Mouse (Mus musculus): Measurements from ENCODE around the gene Mllt1.

Mllt1 gene

DNA sequence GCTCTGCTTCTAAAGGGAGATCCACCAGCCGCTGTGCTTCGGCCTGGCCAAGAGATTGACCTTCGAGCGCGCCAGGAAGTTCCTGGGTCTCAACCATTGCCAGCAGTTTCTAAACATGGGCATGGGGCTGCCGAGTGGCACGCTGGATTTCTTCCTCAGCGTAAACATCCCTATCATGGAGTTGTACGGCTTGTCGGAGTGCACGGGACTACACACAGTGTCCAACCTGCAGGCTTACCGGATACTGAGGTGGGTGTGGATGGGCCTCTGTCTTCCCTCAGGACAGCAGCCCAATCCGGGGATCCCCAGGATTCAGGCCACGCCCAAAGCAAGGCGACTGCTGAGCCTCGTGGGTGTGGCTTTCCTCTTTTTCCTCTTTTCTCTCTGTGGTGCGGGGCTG, 51.6 kb downstream of the Mllt1 start:
- DNase-seq (ENCODE audit: low spot score in 2 of 2), result no peak

GRCm38 (mm10) chr17:56877426-56877825, 57.8 kb downstream of the Mllt1 start:
- DNase-seq (ENCODE audit: low spot score in 2 of 2), result no peak

- DNase-seq (ENCODE audit: low spot score in 2 of 2), result no peak
Observed at GRCm38 (mm10) chr17:56876981-56877380, 58.2 kb downstream of the Mllt1 start.

DNA sequence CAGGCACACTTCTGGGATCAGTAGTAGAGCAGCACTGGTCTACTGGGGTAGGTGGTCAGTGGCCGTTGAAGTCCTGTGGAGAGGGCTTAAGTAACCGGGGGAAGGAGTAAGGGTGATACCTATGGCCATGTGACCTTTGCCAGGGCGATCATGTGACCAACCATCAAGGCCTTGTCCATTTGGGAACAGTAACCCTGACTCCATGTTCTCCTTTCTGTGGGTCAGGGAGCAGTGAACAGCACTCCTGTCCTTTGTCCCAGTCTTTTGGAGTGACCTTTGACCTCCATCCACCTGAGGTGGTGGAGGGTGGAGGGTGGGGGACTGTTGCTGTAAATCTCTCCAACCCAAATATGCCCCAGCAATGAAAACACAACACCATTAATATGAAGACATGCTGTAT, 58.8 kb downstream of the Mllt1 start:
- no peak for DNase-seq (ENCODE audit: low spot score in 2 of 2)

DNA sequence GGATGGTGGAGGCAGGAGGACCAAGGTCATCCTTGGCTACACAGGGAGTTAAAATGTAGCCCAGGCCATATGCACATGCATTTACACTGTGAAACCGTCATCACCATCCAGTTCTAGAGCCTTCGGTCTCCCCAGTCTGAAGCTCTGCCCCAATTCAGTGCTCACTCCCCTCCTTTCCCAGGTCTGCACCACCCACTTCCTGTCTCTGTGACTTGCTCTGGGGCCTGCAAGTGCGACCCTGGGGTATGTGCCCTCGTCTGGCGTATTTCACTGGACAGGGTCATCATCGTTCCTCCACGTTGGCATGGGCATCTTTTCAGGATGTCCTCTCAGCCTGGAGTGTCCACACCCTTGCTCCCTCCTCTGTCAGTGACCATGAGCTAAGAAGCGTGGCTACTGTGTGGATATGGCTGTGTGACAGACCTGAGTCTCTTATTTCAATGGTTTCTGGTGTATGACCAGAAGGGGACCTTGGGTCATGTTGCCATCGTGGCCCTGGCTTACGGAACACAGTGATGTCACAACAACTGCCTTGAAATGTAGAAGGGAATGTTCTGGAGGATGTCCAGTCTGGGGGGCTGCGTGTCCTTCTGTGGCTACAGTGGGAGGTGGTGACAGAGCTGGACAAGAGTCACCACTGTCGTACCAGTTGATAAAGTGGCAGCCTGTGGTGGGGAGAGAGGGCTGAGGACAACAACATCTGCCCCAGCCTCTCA, 60.1 kb downstream of the Mllt1 start, which contains the start of gene 1700061G19Rik:
1700061G19Rik (plus strand) TSS at position 542 of the 716 bp plus-strand sequence.
- DNase-seq (ENCODE audit: low spot score in 2 of 2), result no peak

GRCm38 (mm10) chr17:56874237-56874636, 61.0 kb downstream of the Mllt1 start, which contains the start of gene Acsbg2:
TSS of gene Acsbg2 (minus strand) at chr17:56874447.
- no peak for DNase-seq (ENCODE audit: low spot score in 2 of 2)

DNA sequence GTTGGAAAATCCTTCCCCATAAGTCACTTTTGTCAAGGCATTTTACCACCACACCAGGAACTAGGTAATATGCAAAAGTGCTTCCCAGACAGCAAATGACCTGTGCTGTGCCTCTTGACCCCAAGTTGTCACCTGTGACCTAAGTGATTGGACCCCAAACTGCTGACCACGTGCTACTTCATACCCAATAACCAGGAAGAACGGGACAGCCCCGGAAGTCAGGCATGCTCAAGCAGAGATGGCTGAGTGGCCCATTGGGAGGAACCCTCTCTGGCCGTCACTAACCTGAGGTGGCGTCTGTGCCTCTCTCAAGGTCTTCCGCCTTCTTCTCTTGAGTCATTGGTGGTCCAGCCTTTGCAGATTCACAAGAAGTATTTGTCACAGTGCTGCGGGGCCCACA, 62.7 kb downstream of the Mllt1 start:
- no peak for DNase-seq (ENCODE audit: low spot score in 2 of 2)

DNA sequence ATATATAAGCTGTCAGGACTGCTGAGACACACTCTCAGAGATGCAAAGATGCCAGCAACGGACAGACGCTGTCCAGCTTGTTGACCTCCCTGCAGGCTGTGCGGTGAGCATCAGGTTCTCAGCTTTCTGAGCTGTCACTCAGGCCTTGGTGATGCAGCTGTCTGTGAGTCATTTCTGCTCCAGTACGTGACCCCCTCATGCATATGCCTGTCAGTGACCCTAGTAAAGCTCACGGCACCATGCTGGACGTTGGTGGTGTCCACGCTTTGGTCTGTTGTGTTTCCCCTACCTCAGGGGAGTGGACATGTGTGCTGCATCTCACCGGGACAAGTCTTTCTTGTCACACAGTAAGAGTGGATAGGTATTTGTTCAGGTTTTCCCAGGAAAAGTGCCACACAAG, 63.4 kb downstream of the Mllt1 start:
- DNase-seq (ENCODE audit: low spot score in 2 of 2), result no peak

DNA sequence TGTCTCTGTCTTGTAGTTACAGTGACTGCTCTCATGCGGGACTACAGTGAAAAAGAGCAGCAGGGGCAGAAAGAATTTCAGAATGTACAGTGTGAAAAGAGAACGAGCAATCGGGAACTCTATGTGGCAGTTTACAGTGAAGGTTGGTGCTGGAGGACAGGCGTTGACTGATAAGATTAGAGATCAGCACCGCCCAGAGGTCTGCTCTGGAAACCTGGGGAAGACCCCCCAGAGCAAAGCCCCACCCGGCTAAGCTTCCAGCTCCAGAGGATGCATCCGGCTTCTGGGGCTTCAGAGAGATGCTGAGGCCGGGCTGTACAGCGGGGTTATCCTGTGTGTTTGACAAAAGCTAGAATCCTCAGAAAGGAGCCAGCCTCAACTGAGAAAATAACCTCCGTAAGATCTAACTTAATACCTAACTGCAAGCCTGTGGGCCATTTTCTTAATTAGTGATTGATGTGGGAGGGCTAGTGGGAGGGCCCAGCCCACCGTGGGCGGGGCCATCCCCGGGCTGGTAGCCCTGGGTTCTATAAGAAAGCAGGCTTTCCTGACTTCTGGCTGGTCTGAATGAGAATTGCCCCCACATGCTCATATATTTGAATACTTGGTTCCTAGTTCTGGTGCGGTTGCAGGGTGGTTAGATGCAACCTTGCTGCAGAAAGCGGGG, 64.8 kb downstream of the Mllt1 start:
- no peak for DNase-seq (ENCODE audit: low spot score in 2 of 2)

DNA sequence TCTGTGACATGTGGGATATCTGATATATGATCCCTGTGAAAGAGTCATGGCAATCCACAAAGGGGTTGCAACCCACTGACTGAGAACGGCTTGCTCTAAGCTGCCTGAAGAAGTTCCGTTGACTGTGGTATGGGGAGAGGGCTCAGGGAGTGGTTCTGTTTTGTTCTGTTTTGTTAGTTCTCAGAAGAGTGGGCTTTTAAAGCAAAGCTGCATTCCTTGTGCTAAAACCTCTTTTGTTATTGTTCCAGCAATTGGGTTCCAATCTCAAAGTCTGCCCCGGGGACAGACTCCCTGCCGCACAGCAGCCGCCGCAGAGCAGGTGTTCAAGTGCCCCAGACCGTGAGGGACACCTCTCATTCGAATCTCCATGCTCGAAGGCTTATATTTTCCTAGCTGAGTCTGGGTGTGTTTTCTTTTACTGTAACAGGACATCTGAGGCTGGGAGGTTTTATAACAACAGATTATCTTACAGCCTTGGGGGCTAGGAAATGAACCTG, 65.7 kb downstream of the Mllt1 start:
- no peak for DNase-seq (ENCODE audit: low spot score in 2 of 2)

DNA sequence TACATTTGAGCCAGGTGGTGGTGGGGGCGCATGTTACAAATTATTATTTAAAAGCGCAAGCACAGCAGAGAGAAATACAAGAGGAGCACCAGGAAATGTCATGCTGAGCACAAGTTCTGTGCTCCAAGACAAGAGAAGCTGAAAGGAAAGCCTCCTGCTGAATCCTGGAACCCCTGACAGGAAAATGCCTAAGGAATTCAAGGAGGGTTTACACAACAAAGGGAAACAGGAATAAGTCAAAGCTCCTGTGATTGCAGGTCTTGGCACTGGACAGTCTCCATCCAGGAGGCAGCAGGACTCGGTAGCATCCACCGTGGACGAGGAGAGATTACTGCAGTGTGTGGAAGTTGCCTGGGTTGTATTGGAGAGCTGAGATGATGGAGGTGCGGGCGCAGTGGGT, 69.1 kb downstream of the Mllt1 start:
- DNase-seq (ENCODE audit: low spot score in 2 of 2), result no peak

DNA sequence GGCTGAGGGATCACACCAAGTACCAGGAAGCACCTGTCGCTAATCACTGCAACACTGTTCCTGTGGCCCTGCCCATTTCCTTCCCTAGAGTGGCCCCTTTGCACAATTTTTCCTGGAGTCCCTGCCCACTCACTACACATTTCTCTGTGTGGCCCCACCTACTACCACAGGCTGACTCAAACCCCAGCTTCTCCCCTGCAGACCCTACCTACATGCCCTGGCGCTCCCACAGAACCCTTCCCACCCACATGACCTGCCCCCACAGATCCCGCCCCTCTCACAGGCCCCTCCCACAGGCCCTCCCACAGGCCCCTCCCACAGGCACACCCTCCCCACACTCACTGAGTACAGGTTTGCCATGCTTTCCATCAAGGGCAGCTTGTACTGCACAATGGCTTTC, 74.0 kb downstream of the Mllt1 start:
- DNase-seq (ENCODE audit: low spot score in 2 of 2), result no peak

DNA sequence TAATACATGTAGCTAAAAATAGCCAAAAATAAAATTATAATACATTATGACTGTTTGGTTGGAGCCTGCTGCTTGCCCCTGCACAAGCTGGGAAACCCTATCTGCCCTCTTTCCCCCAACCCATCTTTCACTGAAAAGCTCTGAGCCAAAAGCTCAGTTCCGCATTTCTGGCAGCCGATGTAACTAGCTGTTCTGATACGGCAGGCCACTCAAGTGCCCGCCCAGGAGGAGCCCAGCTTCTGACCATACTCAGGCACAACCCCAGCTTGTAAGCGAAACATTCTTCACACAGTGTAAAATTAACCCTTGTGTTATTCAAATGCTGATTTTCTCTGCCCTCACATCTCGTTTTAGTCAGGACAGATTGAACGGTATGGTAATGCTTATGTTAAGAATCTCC, 76.3 kb downstream of the Mllt1 start:
- DNase-seq (ENCODE audit: low spot score in 2 of 2), result no peak

GRCm38 (mm10) chr17:56858216-56858615, 77.0 kb downstream of the Mllt1 start:
- peak in 1 of 2 experiments; percentile 55 for DNase-seq (ENCODE audit: low spot score in 2 of 2)

DNA sequence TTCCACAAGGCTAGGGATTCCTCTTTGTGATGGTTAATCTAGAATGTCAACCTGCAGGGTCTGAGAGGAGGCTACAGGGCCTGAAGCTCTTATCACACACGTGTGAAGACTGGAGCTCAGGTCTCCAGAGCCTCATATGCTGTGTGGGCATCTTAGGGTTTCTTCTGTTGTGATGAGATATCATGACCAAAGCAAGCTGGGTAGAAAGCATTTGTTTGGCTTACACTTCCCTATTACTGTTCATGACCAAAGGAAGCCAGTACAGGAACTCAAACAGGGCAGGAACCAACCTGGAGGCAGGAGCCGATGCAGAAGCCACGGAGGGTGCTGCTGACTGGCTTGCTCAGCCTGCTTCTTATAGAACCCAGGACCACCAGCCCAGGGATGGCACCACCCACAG, 79.8 kb downstream of the Mllt1 start:
- no peak for DNase-seq (ENCODE audit: low spot score in 2 of 2)

GRCm38 (mm10) chr17:56851167-56851566, 84.0 kb downstream of the Mllt1 start:
- DNase-seq (ENCODE audit: low spot score in 2 of 2), result no peak

DNA sequence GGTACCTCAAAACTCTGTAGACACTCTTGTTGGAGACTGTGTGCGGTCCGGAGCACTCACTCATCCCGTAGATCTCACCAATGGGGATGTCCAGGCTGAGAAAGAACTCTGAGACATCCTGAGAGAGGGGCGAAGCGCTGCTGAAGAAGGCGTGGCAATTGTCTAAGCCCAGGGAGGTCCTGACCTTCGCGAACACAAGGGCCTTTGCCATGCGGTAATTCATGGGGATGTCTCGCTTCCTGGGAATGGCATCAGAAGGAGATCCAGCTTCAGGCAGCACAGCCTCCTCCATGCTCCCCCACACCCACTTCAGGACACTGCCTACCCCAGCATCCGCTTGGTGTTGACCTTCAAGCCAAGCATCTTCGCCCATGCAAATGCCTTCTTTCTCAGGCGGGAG, 85.5 kb downstream of the Mllt1 start:
- no peak for DNase-seq (ENCODE audit: low spot score in 2 of 2)

- no peak for DNase-seq (ENCODE audit: low spot score in 2 of 2)
Observed at GRCm38 (mm10) chr17:56848785-56849184, 86.4 kb downstream of the Mllt1 start.

GRCm38 (mm10) chr17:56843678-56844077, 91.5 kb downstream of the Mllt1 start:
- DNase-seq (ENCODE audit: low spot score in 2 of 2), result no peak

All from cerebellum, postnatal 4 days (tissue).